Mouse (Mus musculus) MEL (cell line): Measurements from ENCODE around the gene Ccna1. TPM values are rescaled to one million over a fixed set of nuclear protein-coding genes. Genes with fewer than 3 reads are reported as not detected.

Experiments used
- DNase-seq: peaks from one replicate; pipeline ENCODE4 v3.0.0; 2011; ENCODE audit warnings: low read depth, low spot score
- H3K27ac ChIP-seq: 2 replicates; pipeline ENCODE4 v1.5.1; 2012; ENCODE audit warnings: low read depth, mild to moderate bottlenecking, control low read depth, low read length, moderate library complexity; ENCODE audit not compliant: control insufficient read depth
- H3K27me3 ChIP-seq, 2 experiments: fragments of 150-350 bp in 1 of 2; sonication (generic) in 1 of 2; 2 replicates each; pipeline ENCODE4 v1.6.1; 2012; ENCODE audit warnings: low read length in 2 of 2, mild to moderate bottlenecking in 2 of 2, improper control_type of control experiment in 1 of 2, moderate library complexity in 1 of 2; ENCODE audit not compliant: insufficient read depth in 2 of 2, control insufficient read depth in 1 of 2
- H3K36me3 ChIP-seq, 2 experiments: 2 replicates each; pipeline ENCODE4 v1.6.1; 2012 to 2014; ENCODE audit warnings: low read length in 2 of 2, improper control_type of control experiment in 1 of 2, inconsistent platforms in 1 of 2, mild to moderate bottlenecking in 1 of 2; ENCODE audit not compliant: insufficient read depth in 2 of 2, control insufficient read depth in 1 of 2
- H3K4me1 ChIP-seq, 2 experiments: fragments of 150-350 bp in 1 of 2; sonication (generic) in 1 of 2; 2 replicates each; pipeline ENCODE4 v1.6.1; 2012; ENCODE audit warnings: low read length in 2 of 2, improper control_type of control experiment in 1 of 2, mild to moderate bottlenecking in 1 of 2; ENCODE audit not compliant: insufficient read depth in 2 of 2, control insufficient read depth in 1 of 2
- H3K4me3 ChIP-seq, 2 experiments: fragments of 150-350 bp in 1 of 2; sonication (generic) in 1 of 2; 2 replicates each; pipeline ENCODE4 v1.5.1; 2012; ENCODE audit warnings: low read depth in 2 of 2, low read length in 2 of 2, mild to moderate bottlenecking in 2 of 2, moderate library complexity in 2 of 2, control low read depth in 1 of 2, improper control_type of control experiment in 1 of 2; ENCODE audit not compliant: control insufficient read depth in 1 of 2, insufficient read depth in 1 of 2
- H3K79me2 ChIP-seq: 2 replicates; pipeline ENCODE4 v1.6.1; 2012; ENCODE audit warnings: mild to moderate bottlenecking, low read length, moderate library complexity; ENCODE audit not compliant: control insufficient read depth, poor library complexity, insufficient read depth
- H3K9ac ChIP-seq: 2 replicates; pipeline ENCODE4 v1.6.1; 2012; ENCODE audit warnings: low read depth, mild to moderate bottlenecking, control low read depth, low read length, moderate library complexity; ENCODE audit not compliant: control insufficient read depth, poor library complexity, severe bottlenecking
- H3K9me3 ChIP-seq: fragments of 150-350 bp; sonication (generic); replicated peaks from 2 replicates; pipeline ENCODE4 v1.6.1; 2012; ENCODE audit warnings: mild to moderate bottlenecking, low read length, improper control_type of control experiment, moderate library complexity; ENCODE audit not compliant: insufficient read depth
- BHLHE40 ChIP-seq: IDR thresholded peaks from 2 replicates; pipeline ENCODE4 v1.6.1; 2012; ENCODE audit warnings: low read depth, mild to moderate bottlenecking, inconsistent platforms, low read length, improper control_type of control experiment, borderline replicate concordance
- CHD1 ChIP-seq: IDR thresholded peaks from 2 replicates; pipeline ENCODE4 v1.6.1; 2012; ENCODE audit warnings: low read depth, mild to moderate bottlenecking, inconsistent platforms, low read length, improper control_type of control experiment
- CHD2 ChIP-seq: IDR thresholded peaks from 2 replicates; pipeline ENCODE4 v1.6.1; 2011; ENCODE audit warnings: low read length, improper control_type of control experiment
- CTCF ChIP-seq, 3 experiments: IDR thresholded peaks in 2 of 3; conservative IDR thresholded peaks in 1 of 3; 2 replicates each; pipeline ENCODE4 v1.5.1; 2011 to 2012; ENCODE audit warnings: low read length in 3 of 3, low read depth in 2 of 3, mild to moderate bottlenecking in 2 of 3, improper control_type of control experiment in 1 of 3, inconsistent platforms in 1 of 3, mixed read lengths in 1 of 3, moderate library complexity in 1 of 3; ENCODE audit not compliant: control insufficient read depth in 1 of 3, insufficient read depth in 1 of 3, poor library complexity in 1 of 3, severe bottlenecking in 1 of 3
- E2F4 ChIP-seq: IDR thresholded peaks from 2 replicates; pipeline ENCODE4 v1.6.1; 2011; ENCODE audit warnings: low read depth, low read length, improper control_type of control experiment, borderline replicate concordance
- ELF1 ChIP-seq: IDR thresholded peaks from 2 replicates; pipeline ENCODE4 v1.6.1; 2014; ENCODE audit warnings: low read depth, mild to moderate bottlenecking, inconsistent platforms, low read length, improper control_type of control experiment, moderate library complexity
- GABPA ChIP-seq: IDR thresholded peaks from 2 replicates; pipeline ENCODE4 v1.6.1; 2012; ENCODE audit warnings: low read depth, mild to moderate bottlenecking, inconsistent platforms, low read length, improper control_type of control experiment, moderate library complexity
- HCFC1 ChIP-seq: IDR thresholded peaks from 2 replicates; pipeline ENCODE4 v1.6.1; 2012; ENCODE audit warnings: low read depth, mild to moderate bottlenecking, inconsistent platforms, low read length, improper control_type of control experiment, moderate library complexity
- MAFK ChIP-seq: IDR thresholded peaks from 2 replicates; pipeline ENCODE4 v1.6.1; 2011; ENCODE audit warnings: low read depth, mild to moderate bottlenecking, low read length, improper control_type of control experiment, borderline replicate concordance
- MAX ChIP-seq: IDR thresholded peaks from 2 replicates; pipeline ENCODE4 v1.6.1; 2011; ENCODE audit warnings: low read length, improper control_type of control experiment
- MXI1 ChIP-seq: IDR thresholded peaks from 2 replicates; pipeline ENCODE4 v1.6.1; 2011; ENCODE audit warnings: mild to moderate bottlenecking, low read depth, low read length, improper control_type of control experiment
- NELFE ChIP-seq: IDR thresholded peaks from 2 replicates; pipeline ENCODE4 v1.6.1; 2011; ENCODE audit warnings: low read depth, low read length, improper control_type of control experiment
- POLR2AphosphoS5 ChIP-seq: IDR thresholded peaks from 2 replicates; pipeline ENCODE4 v1.6.1; 2012; ENCODE audit warnings: low read depth, borderline replicate concordance, mild to moderate bottlenecking, inconsistent platforms, low read length, moderate library complexity, mixed read lengths
- RAD21 ChIP-seq: IDR thresholded peaks from 2 replicates; pipeline ENCODE4 v1.6.1; 2011; ENCODE audit warnings: mild to moderate bottlenecking, low read depth, low read length, improper control_type of control experiment
- RCOR1 ChIP-seq: IDR thresholded peaks from 2 replicates; pipeline ENCODE4 v1.6.1; 2012; ENCODE audit warnings: low read depth, mild to moderate bottlenecking, inconsistent platforms, low read length, improper control_type of control experiment
- SIN3A ChIP-seq: IDR thresholded peaks from 2 replicates; pipeline ENCODE4 v1.6.1; 2012; ENCODE audit warnings: low read length, improper control_type of control experiment, inconsistent platforms
- SMC3 ChIP-seq: IDR thresholded peaks from 2 replicates; pipeline ENCODE4 v1.6.1; 2011; ENCODE audit warnings: low read depth, low read length, improper control_type of control experiment
- TAL1 ChIP-seq: IDR thresholded peaks from 2 replicates; pipeline ENCODE4 v1.6.1; 2012; ENCODE audit warnings: mild to moderate bottlenecking, inconsistent platforms, low read length, moderate library complexity, mixed read lengths
- TBP ChIP-seq: IDR thresholded peaks from 2 replicates; pipeline ENCODE4 v1.8.0; 2011; ENCODE audit warnings: low read depth, low read length, improper control_type of control experiment
- TCF12 ChIP-seq: IDR thresholded peaks from 2 replicates; pipeline ENCODE4 v1.6.1; 2014; ENCODE audit warnings: low read depth, mild to moderate bottlenecking, inconsistent platforms, low read length, improper control_type of control experiment, moderate library complexity
- UBTF ChIP-seq: IDR thresholded peaks from 2 replicates; pipeline ENCODE4 v1.6.1; 2012; ENCODE audit warnings: low read depth, mild to moderate bottlenecking, inconsistent platforms, low read length, improper control_type of control experiment, moderate library complexity, borderline replicate concordance; ENCODE audit not compliant: insufficient read depth
- USF1 ChIP-seq: IDR thresholded peaks from 2 replicates; pipeline ENCODE4 v1.6.1; 2014; ENCODE audit warnings: low read depth, mild to moderate bottlenecking, inconsistent platforms, low read length, improper control_type of control experiment, moderate library complexity
- ZC3H11A ChIP-seq: IDR thresholded peaks from 2 replicates; pipeline ENCODE4 v1.6.1; 2012; ENCODE audit warnings: low read depth, mild to moderate bottlenecking, inconsistent platforms, low read length, improper control_type of control experiment
- ZMIZ1 ChIP-seq: IDR thresholded peaks from 2 replicates; pipeline ENCODE4 v1.6.1; 2012; ENCODE audit warnings: low read depth, mild to moderate bottlenecking, inconsistent platforms, low read length, improper control_type of control experiment, moderate library complexity
- polyA plus RNA-seq, 2 experiments: library from polyadenylated mRNA; stranded (reverse) in 1 of 2; unstranded in 1 of 2; fragments of >175 nt in 1 of 2; fragments of >200 nt in 1 of 2; gene quantifications; 2 replicates each; pipeline versions ENCODE4 v1.2.1 to v1.2.4; 2012; ENCODE audit warnings: low replicate concordance in 2 of 2, low read depth in 1 of 2; ENCODE audit not compliant: insufficient read length in 2 of 2, insufficient read depth in 1 of 2, missing spikeins in 1 of 2
- total RNA-seq: library from RNA; depleted of rRNA; stranded (reverse); fragments of 300-350 nt; gene quantifications from 2 replicates; pipeline ENCODE4 v1.2.3, GENCODE M21; 2012

Gene Ccna1
- total and polyA plus RNA-seq, 3 experiments: not detected

DNA sequence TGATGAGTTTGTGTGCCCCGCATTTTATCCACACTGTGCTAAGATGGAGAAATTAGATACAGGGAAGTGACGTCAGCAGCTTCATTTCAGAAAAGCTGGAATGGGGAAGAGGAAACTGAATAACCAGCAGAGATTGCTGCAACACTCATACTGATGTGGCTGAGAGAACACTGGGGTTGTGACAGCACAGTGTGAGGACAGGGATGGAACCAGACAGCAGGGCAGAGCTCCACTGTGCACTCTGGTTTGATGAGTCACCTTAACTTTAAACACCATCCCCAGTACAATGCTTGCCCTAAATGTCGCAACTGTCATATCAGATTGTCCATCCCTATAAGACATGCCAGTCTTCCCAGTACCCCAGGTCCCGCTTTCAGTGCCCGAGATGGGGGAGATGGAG, 17.7 kb downstream of the Ccna1 start:
- no peaks in the 10 kb centered on the region for H3K4me1 ChIP-seq
- no peaks in the 10 kb centered on the region for H3K79me2 ChIP-seq
- TF ChIP-seq SMC3 (no peak), GABPA (no peak), ZC3H11A (no peak), E2F4 (no peak), NELFE (no peak), TCF12 (no peak), ELF1 (no peak), POLR2AphosphoS5 (no peak), SIN3A (no peak)
- no peaks in the 10 kb centered on the region for H3K36me3 ChIP-seq
- no peak for DNase-seq
- H3K9me3 ChIP-seq: no peaks in the 10 kb centered on the region
- no peak overlapping the region for H3K4me3 ChIP-seq
- no peak overlapping the region for H3K27ac ChIP-seq
- H3K27me3 ChIP-seq: no peaks in the 10 kb centered on the region
- no peak overlapping the region for H3K9ac ChIP-seq

DNA sequence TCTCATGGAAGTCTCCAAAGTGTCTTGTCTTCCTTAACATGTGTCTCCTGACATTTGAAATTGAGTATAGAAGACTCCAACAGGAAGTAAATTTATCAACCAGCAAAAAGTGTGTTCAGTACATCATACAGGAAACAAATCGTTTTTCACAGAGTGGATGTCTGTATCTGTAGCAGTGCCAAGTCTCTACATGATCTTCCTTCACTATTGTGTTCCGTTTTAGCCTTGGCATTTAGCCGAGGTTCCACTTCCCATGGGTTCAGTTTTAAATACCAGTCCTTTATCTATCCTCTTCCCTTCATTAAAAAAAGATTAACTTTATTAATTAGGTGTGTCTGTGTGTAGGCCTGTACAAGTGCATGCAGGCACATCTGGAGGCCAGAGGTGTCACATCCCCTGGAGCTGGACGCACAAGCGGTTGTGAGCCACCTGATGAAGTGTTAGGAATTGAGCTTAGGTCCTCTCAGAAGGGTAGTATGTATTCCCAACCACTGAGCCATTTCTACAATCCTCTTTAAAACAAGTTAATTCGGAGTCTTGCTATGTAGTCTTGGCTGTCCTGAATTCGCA, 27.9 kb downstream of the Ccna1 start:
- Histone ChIP-seq H3K27me3 (no peaks in the 10 kb centered on the region), H3K9me3 (no peaks in the 10 kb centered on the region), H3K4me1 (no peaks in the 10 kb centered on the region), H3K27ac (no peak overlapping the region), H3K36me3 (no peaks in the 10 kb centered on the region), H3K79me2 (no peaks in the 10 kb centered on the region), H3K9ac (no peak overlapping the region), H3K4me3 (no peak overlapping the region)
- DNase-seq: no peak
- TF ChIP-seq ZC3H11A (no peak), CHD2 (no peak), RCOR1 (no peak)

DNA sequence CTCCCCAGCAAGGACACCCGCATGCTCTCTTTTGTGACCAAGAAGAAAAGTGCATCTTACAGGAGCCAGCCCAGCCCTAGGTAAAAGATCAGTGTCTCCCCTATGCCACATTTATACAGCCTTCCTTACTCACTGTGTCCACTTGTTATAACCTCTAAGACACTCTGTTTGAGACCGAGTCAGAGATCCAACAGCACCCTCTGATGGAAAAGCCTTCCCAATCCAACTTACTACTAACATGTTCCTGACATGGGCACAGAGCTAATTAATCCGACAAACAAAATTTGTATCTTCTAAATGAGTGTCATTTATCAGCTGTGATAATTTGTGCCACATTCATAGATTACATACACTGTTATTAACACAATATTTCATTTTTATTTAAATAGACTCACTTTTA, 29.8 kb downstream of the Ccna1 start:
- H3K79me2 ChIP-seq: no peaks in the 10 kb centered on the region
- TF ChIP-seq ZMIZ1: no peak
- no peak for TF ChIP-seq MAFK
- TF ChIP-seq CTCF (IDR thresholded peaks at IDR 0.05 in 2 of 3, conservative IDR thresholded peaks at IDR 0.05 in 1 of 3; ENCODE audit: control insufficient read depth in 1 of 3, insufficient read depth in 1 of 3, low read depth in 2 of 3, low read length in 3 of 3, poor library complexity in 1 of 3, severe bottlenecking in 1 of 3): no peak
- no peak for TF ChIP-seq MXI1
- no peak for TF ChIP-seq USF1
- TF ChIP-seq SMC3: no peak
- TF ChIP-seq MAX: no peak
- no peak for TF ChIP-seq CHD2
- TF ChIP-seq HCFC1: no peak
- no peak for TF ChIP-seq RAD21
- TF ChIP-seq ZC3H11A: no peak
- no peak for TF ChIP-seq TAL1
- TF ChIP-seq BHLHE40: no peak
- no peak for TF ChIP-seq UBTF
- TF ChIP-seq ELF1: no peak
- TF ChIP-seq CHD1: no peak
- no peak for TF ChIP-seq TBP
- no peak overlapping the region for H3K9ac ChIP-seq
- no peak for DNase-seq
- H3K9me3 ChIP-seq: no peaks in the 10 kb centered on the region
- H3K4me3 ChIP-seq: no peak overlapping the region
- H3K4me1 ChIP-seq: no peaks in the 10 kb centered on the region
- H3K36me3 ChIP-seq: no peaks in the 10 kb centered on the region
- no peaks in the 10 kb centered on the region for H3K27me3 ChIP-seq
- H3K27ac ChIP-seq: no peak overlapping the region
